Mouse (Mus musculus) c-Kit-negative CD71-positive TER-119-positive erythroid progenitor cells, embryonic 14.5 days (primary cell): ENCODE measurements around the gene Slc4a11.

Experiments
- DNase-seq: peaks from one replicate; pipeline ENCODE4 v3.0.0-alpha.2; 2013; ENCODE audit warnings: low read depth, low spot score

Gene Slc4a11

DNA sequence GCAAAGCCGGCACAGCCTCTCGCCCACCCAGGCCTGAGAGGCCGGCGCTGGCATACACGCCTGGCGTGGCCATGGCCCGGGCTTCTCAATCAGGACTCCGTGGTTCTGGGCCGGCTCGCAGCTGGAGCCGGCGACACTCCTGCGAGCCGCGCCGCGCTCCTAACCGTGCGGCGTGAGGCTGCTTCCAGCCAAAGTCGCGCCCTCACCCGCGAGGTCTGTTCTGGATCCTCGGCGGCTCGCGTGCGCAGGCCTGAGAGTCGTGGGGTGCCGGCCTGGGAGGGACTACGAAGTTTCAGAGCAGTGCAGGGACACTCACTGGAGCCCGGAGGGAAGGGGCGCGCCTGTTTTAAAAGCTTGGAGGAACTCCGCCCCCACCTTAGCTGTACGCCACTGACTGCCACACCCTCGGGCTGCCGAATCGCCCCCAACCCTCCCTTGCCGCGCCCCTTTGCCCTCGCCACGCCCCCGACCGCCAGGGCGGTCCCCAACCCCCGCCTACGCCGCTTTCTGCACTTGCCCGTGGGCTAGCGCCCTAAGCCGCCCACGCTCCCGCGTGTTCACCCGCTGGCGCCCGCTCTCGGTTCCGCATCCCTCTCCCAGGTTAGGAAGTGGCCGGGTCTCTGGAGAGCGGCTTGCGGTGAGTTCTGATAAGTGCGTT, at the start of gene Slc4a11:
Gene Slc4a11 (minus strand): TSS at position 367 of the 658 bp plus-strand sequence.
- no peak for DNase-seq

GRCm38 (mm10) chr2:130743576-130743975, 46.3 kb upstream of the Slc4a11 start:
- no peak for DNase-seq

GRCm38 (mm10) chr2:130740096-130740495, 42.8 kb upstream of the Slc4a11 start:
- no peak for DNase-seq

GRCm38 (mm10) chr2:130738019-130738418, 40.7 kb upstream of the Slc4a11 start:
- DNase-seq, result no peak

DNA sequence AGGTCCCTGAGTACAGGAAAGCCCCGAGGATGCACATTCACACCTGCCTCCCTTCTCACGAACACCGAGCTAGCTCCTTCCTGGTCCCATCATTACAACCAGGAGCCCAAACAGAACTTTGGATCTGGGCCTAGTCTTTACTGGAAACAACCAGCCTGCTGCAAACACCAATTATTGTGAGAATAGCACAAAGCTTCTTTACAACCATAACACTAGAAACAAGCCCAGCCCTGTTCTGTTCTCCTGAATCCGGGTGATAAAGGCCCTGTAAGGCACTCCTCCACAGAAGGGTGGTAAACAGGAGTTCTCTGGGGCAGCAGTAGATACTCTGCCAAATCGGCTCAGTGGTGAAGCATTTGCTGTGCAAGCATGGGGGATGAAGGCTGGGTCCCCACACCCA, 38.0 kb upstream of the Slc4a11 start:
- no peak for DNase-seq

DNA sequence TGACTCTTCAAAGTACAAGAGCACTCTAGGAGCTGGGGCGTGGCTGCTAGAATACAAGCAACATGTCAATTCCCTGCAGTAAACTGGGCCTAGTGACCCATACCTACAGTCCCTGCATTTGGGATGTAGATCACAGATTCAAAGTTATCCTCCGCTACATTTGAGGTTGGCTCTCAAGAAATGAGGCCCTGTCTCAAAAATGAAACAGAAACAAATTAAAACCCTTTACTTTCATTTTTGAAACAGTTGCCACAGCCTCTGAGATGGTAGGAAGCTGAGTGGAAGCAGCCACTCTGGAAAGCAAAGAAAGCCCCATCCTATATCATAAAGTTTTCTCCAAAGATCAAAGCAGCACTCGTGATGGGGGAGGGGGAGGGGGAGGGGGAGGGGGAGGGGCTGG, 36.1 kb upstream of the Slc4a11 start:
- no peak for DNase-seq

DNA sequence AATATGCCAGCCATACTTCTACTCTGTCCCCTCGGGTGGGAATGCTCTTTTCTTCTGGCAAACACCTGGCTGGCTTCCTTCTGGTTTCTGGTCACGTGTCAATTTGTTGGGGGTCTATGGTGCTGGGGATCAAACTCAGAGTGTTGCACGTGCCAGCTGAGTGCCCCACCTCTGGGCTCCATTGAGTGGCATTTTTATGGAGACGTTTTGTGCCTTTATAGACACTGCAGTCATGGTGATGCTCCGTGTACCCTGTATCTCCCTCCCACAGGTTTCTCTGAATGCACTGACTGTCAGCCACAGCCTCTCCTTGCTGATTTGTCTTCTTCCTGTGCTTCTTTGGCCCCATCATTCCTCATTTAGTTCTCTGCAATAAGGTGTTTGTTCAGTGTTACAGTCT, 34.5 kb upstream of the Slc4a11 start:
- no peak for DNase-seq

DNA sequence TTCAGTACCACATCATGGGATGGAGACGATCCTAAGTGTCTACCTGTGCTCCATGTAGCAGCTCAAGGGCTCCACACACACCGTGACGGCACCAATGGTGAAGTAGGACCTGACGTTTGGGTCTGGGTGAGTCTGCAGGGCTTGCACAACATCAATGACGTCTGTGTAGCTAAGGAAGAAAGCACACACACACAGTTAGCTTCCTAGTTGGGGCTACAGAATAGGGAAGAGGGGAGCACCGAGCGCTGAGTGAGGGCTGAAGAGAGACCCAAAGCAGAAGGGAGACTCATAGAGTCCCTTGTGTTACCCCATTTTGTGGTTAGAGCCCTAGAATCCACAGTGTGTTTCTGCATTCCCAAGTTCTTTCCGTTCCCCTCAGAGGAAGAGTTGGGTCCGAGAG, 33.4 kb upstream of the Slc4a11 start:
- DNase-seq, result no peak

DNA sequence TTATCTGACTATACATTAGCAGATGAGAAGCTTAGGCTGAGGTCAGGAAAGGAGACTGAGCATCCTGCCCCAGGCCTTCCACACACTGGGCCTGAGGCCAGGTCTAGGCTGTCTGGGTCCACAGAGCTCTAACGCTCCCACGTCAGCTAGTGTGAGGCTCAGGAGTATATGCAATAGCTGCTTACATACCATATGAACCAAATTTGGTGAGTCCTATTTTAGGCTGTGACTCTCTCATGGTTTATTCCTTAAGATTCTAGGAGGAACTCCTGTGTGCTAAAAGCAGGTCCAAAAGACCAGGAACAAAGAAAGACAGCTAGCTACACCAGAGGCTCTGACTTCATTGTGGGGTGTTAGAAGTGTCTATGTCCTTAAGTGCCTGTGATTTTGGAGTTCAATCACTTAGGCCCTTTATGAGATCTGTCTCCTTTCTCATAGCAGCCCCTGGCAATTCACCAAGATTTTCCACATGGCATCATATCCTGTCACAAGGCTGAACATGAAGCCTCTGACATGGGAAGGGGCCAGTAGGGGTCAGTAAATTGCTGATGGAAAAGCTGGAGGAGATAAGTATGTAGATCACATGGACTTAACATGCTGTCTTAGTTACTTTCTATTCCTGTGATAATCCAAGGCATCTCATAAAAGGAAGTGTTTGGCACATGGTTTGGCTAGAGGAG, 31.7 kb upstream of the Slc4a11 start:
- no peak for DNase-seq

- DNase-seq, result no peak
Observed at GRCm38 (mm10) chr2:130727752-130728151, 30.4 kb upstream of the Slc4a11 start.

DNA sequence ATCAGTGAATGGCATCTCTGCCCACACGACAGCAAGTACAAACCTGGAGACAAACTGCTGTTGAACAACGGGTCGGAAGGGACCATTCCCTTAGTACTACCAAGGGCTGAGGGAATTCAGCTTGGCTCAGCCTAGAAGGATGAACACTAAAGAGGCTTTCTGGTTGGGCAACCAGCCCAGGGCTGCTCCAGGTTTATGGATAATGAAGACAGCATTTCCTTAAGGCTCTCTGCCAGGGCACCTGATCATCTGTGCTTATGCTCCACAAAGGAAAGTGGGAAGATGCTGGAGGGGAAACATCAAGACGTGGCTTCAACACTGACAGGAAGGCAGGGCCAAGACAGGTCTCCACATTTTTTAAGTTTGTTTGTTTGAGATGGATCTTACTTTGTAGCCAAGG, 27.1 kb upstream of the Slc4a11 start:
- no peak for DNase-seq

DNA sequence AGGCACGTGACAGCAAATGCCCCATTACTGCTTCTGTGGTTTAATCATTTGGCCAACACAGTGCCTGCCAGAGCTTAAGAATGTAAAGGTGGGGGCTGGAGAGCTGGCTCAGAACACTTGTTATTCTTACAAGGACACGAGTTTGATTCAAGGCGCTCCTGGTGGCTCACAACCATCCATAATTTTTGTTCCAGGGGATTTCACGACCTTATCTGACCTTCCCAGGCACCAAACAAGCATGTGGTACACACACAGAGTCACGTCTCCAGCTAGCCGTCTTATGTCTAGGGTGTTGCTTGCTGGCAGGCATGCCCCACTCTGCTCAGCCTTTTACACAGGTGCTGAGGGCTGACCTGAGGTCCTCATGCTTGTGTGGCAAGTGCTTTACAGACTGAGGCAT, 20.6 kb upstream of the Slc4a11 start:
- no peak for DNase-seq

GRCm38 (mm10) chr2:130707057-130707456, 9.7 kb upstream of the Slc4a11 start:
- DNase-seq, result no peak

DNA sequence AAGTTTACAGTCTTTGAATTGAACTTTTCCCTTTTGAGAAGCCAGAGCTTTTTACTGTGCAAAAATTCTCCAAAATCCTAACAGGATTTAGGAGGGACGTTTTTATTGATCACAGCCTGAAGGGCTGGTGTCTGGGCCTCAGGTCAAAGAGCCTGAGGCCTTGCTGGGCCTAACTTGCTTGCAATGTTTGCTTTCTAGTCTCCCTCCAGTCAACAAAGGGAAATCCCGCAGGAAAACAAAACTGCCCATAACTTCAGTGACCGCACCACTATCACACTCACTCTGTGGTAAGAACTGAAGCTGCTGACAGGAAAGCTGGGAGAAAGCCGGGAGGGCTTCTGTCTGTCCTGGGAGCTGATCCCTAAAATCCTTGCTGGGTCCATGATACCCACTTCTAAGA, 9.3 kb upstream of the Slc4a11 start:
- no peak for DNase-seq

DNA sequence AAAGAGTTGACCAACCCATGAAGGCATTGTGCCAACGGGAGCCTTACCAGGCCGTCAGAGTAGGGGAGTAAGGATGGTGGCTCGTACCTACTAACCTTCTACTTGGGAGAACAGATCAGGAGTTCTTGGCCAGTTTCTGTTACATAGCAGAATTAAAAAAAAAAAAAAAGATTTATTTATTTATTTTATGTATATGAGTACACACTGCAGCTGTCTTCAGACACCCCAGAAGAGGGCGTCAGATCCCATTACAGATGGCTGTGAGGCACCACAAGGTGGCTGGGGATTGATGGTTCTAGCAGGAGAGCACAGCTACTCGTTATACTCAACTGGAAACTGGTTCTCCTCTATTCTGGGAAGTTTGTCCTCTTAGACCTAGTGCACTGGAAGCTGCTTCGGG, 7.9 kb upstream of the Slc4a11 start:
- no peak for DNase-seq

GRCm38 (mm10) chr2:130704040-130705001, 7.0 kb upstream of the Slc4a11 start:
- DNase-seq, result no peak

- DNase-seq, result no peak
Observed at GRCm38 (mm10) chr2:130697821-130698266, 525 bp upstream of the Slc4a11 start.

- DNase-seq, result no peak
Observed at GRCm38 (mm10) chr2:130696700-130697152, 593 bp downstream of the Slc4a11 start.

GRCm38 (mm10) chr2:130693563-130693962, 3.8 kb downstream of the Slc4a11 start:
- no peak for DNase-seq

GRCm38 (mm10) chr2:130689011-130689410, 8.3 kb downstream of the Slc4a11 start:
- DNase-seq, result no peak

- DNase-seq, result no peak
Observed at GRCm38 (mm10) chr2:130685426-130685825, 11.9 kb downstream of the Slc4a11 start.

GRCm38 (mm10) chr2:130681531-130681930, 15.8 kb downstream of the Slc4a11 start:
- DNase-seq, result no peak
